Mouse (Mus musculus): ENCODE measurements around the gene Tbxa2r. TPM values are rescaled to one million over a fixed set of nuclear protein-coding genes. Genes with fewer than 3 reads are reported as not detected.

Gene Tbxa2r
- polyA plus RNA-seq, 1 experiment: 310 TPM

DNA sequence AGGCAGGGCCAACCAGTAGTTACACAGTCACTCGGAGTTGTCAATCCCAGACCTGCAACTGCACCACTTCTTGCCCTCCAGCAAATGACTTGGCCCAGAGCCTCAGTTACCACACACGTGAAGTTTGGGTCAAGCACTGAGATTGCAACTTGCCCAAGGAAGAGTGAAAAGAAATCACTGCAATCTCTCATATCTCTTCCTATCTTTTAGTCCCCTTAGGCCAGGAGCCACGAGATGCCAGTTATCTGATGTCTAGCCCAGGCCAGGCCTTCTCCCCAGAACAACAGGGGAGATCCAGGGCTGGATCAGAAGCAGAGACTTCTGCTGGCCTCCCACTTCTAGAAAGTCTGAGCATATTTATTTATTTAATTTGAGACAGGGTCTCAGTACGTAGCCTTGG is 27.0 kb downstream of the Tbxa2r start:
- Histone ChIP-seq H3K36me3 (ENCODE audit: control insufficient read depth, insufficient read depth, low read length) (no peaks in the 10 kb centered on the region), H3K4me1 (replicated peaks; ENCODE audit: control insufficient read depth, insufficient read depth, low read length) (peaks cover 41% of the 10 kb centered on the region), H3K27me3 (ENCODE audit: control insufficient read depth, insufficient read depth, low read length) (no peaks in the 10 kb centered on the region), H3K27ac (ENCODE audit: control insufficient read depth, insufficient read depth, low read length) (no peak overlapping the region), H3K4me3 (ENCODE audit: control insufficient read depth, insufficient read depth, low read length) (no peak overlapping the region)
- DNase-seq: no peak
- 90% methylated on average over 4 of the region's 4 CpGs for WGBS
- TF ChIP-seq POLR2A (IDR thresholded peaks at IDR 0.05; ENCODE audit: control insufficient read depth, extremely low read depth, insufficient read depth, low read length, poor library complexity): no peak

DNA sequence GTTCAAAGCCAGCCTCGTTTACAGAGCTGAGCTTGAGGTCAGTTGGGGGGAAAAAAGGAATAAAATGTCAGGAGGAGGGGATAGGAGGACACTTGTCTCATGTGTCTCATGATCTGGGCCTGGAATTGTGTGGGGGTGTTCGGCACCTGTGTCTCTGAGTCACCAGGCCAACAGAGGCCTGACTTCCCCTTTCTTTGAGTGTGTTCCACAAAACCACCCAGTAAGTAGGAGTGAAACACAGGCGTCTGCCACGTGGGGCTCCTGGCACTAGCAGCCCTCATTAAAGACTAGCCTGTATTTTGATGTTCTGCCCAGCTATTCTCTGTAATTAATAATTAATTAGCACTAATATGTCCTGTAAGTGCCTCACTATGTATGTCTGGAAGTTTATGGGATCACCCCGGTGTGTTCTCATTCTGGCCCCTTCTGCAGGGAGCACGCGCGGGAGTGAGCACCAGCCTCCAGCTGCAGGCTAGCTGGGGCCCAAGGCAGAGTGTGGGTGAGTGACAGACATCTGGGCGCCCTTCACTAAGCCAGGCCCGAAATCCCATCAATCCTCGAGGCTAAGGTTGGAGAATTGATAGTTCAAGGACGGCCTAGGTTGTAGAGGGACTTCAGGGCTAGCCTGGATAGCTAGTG is 27.9 kb downstream of the Tbxa2r start:
- Histone ChIP-seq H3K4me1 (replicated peaks; ENCODE audit: control insufficient read depth, insufficient read depth, low read length) (peaks cover 41% of the 10 kb centered on the region), H3K4me3 (ENCODE audit: control insufficient read depth, insufficient read depth, low read length) (peak overlapping the region; percentile 64), H3K36me3 (ENCODE audit: control insufficient read depth, insufficient read depth, low read length) (no peaks in the 10 kb centered on the region), H3K27ac (ENCODE audit: control insufficient read depth, insufficient read depth, low read length) (peak overlapping the region; percentile 48; the same call in 1 of the 2 replicates), H3K27me3 (ENCODE audit: control insufficient read depth, insufficient read depth, low read length) (no peaks in the 10 kb centered on the region)
- 17% methylated on average over 12 of the region's 12 CpGs for WGBS
- no peak for DNase-seq
- TF ChIP-seq POLR2A (IDR thresholded peaks at IDR 0.05; ENCODE audit: control insufficient read depth, extremely low read depth, insufficient read depth, low read length, poor library complexity): no peak
- TF ChIP-seq CTCF (IDR thresholded peaks at IDR 0.05; ENCODE audit: borderline replicate concordance, control insufficient read depth, extremely low read depth, insufficient read depth, low read length, poor library complexity): no peak

DNA sequence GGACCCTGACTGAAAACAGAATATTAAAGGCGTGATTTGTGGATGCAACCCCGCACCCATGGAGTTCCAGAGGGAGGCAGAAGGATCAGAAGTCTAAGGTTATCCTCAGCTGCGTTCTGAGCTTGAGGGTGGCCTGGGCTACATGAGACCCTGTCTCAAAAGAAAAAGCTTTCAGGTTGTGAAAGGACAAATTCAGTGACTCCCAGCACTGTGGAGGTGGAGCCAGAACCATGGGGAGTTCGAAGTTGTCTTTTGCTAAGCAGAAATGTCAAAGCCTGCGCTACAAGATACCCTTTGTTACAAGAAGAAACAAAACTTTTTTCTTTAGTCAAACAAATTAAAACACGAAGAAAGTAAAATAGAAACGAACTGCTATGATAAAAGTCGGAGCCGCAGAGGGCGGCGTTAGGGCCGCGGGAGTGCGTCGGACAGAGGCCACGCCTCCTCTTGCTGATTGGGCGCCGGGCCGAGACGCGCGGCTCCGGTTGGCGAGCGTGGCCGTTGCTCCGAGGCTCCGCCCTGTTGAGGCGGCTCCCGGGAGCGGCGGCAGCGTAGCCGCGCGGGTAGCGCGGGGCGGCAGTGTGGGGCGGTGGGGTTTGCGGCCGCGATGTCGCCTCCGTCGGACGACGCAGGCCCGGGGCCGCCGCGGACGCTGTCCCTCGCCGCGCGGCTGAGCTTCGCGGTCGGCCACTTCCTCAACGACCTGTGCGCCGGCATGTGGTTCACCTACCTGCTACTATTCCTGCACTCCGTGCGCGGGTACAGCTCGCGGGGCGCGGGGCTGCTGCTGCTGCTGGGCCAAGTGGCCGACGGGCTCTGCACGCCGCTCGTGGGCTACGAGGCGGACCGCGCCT is 28.7 kb downstream of the Tbxa2r start, which contains the start of gene Mfsd12:
TSS of gene Mfsd12 (plus strand) at position 501 of the 854 bp plus-strand sequence.
- 2% methylated on average over 79 of the region's 79 CpGs for WGBS
- H3K4me1 ChIP-seq (replicated peaks; ENCODE audit: control insufficient read depth, insufficient read depth, low read length): peaks cover 34% of the 10 kb centered on the region
- DNase-seq: peak; percentile 89
- TF ChIP-seq CTCF (IDR thresholded peaks at IDR 0.05; ENCODE audit: borderline replicate concordance, control insufficient read depth, extremely low read depth, insufficient read depth, low read length, poor library complexity) (peak; percentile 68; the same call in 1 of the 2 replicates), POLR2A (IDR thresholded peaks at IDR 0.05; ENCODE audit: control insufficient read depth, extremely low read depth, insufficient read depth, low read length, poor library complexity) (peak; percentile 74)
- no peaks in the 10 kb centered on the region for H3K27me3 ChIP-seq (ENCODE audit: control insufficient read depth, insufficient read depth, low read length)
- no peaks in the 10 kb centered on the region for H3K36me3 ChIP-seq (ENCODE audit: control insufficient read depth, insufficient read depth, low read length)
- peak within 1 kb of the TSS; percentile 48; the same call in 1 of the 2 replicates for H3K27ac ChIP-seq (ENCODE audit: control insufficient read depth, insufficient read depth, low read length)
- peak within 1 kb of the TSS; percentile 64 for H3K4me3 ChIP-seq (ENCODE audit: control insufficient read depth, insufficient read depth, low read length)

DNA sequence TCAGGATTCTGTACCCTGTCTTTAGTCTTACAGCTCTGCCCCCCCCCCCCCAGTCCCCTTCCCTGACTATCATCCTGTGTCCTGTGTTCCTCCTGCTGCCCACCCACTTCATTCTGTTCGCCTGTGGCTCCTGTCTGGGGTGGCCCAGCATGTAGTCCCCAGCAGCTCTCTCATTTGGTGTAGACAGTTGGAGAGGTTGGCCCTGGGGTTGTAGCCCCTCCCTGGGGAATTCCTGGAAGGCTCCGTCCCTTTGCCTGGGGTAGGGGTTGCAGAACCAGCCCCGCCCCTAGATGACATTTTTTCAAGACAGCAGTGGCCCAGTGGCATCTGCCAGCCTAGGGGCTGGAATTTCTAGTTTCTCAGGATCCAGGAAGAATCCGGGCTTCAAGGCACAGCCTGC is 29.7 kb downstream of the Tbxa2r start:
- Histone ChIP-seq H3K4me1 (replicated peaks; ENCODE audit: control insufficient read depth, insufficient read depth, low read length) (peaks cover 28% of the 10 kb centered on the region), H3K27ac (ENCODE audit: control insufficient read depth, insufficient read depth, low read length) (no peak overlapping the region), H3K4me3 (ENCODE audit: control insufficient read depth, insufficient read depth, low read length) (peak overlapping the region; percentile 64), H3K27me3 (ENCODE audit: control insufficient read depth, insufficient read depth, low read length) (no peaks in the 10 kb centered on the region), H3K36me3 (ENCODE audit: control insufficient read depth, insufficient read depth, low read length) (no peaks in the 10 kb centered on the region)
- TF ChIP-seq CTCF (IDR thresholded peaks at IDR 0.05; ENCODE audit: borderline replicate concordance, control insufficient read depth, extremely low read depth, insufficient read depth, low read length, poor library complexity): no peak
- no peak for TF ChIP-seq POLR2A (IDR thresholded peaks at IDR 0.05; ENCODE audit: control insufficient read depth, extremely low read depth, insufficient read depth, low read length, poor library complexity)
- DNase-seq: no peak
- WGBS: 35% methylated on average over 4 of the region's 4 CpGs

DNA sequence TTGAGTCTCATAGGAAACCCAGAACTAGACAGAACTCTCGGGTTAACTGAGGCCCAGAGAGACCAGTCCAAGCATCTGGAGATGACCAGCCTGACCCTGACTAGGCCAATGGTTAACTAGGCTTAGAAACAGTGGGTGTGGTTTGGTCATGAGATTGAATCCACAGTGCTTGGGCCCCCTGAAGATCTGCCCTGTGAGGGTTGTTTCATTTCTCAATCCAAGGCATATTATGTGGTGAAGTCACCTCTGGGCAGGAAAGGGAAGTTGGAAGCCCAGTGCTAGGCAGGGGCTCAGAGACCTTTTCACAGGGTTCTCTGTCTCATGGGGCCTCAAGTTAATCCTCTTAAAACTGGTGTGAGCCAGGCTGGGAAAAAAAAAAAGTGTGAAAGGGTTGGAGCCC is 30.3 kb downstream of the Tbxa2r start:
- no peaks in the 10 kb centered on the region for H3K36me3 ChIP-seq (ENCODE audit: control insufficient read depth, insufficient read depth, low read length)

DNA sequence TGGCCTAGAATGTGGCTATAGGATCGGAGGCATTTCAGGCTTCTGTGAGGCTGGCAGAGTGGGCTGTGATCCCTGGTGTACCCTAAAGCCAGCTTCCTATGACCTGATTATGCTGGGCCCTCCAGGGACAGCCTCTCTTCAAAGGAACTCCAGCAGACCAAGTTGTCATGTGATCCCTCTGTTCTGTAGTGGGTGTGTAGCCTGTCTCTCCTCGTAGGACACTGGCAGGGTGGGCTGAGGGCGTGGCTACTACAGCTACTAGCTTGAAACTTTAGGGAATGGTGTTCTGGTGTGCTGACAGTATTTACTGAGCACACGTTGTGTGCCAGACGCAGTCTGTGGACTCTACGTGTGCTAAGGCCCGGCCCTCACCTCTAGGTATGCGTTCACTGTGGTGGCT is 32.2 kb downstream of the Tbxa2r start:
- peaks cover 28% of the 10 kb centered on the region for H3K4me1 ChIP-seq (replicated peaks; ENCODE audit: control insufficient read depth, insufficient read depth, low read length)
- no peak overlapping the region for H3K27ac ChIP-seq (ENCODE audit: control insufficient read depth, insufficient read depth, low read length)
- H3K27me3 ChIP-seq (ENCODE audit: control insufficient read depth, insufficient read depth, low read length): no peaks in the 10 kb centered on the region
- TF ChIP-seq CTCF (IDR thresholded peaks at IDR 0.05; ENCODE audit: borderline replicate concordance, control insufficient read depth, extremely low read depth, insufficient read depth, low read length, poor library complexity): no peak
- TF ChIP-seq POLR2A (IDR thresholded peaks at IDR 0.05; ENCODE audit: control insufficient read depth, extremely low read depth, insufficient read depth, low read length, poor library complexity): no peak
- no peak overlapping the region for H3K4me3 ChIP-seq (ENCODE audit: control insufficient read depth, insufficient read depth, low read length)
- no peaks in the 10 kb centered on the region for H3K36me3 ChIP-seq (ENCODE audit: control insufficient read depth, insufficient read depth, low read length)
- no peak for DNase-seq
- 88% methylated on average over 8 of the region's 8 CpGs for WGBS

More for the DNA sequence above, 30.3 kb downstream of the Tbxa2r start:
- Histone ChIP-seq H3K27ac (ENCODE audit: control insufficient read depth, insufficient read depth, low read length) (no peak overlapping the region; the same call in 1 of the 2 replicates), H3K4me1 (replicated peaks; ENCODE audit: control insufficient read depth, insufficient read depth, low read length) (peaks cover 28% of the 10 kb centered on the region), H3K4me3 (ENCODE audit: control insufficient read depth, insufficient read depth, low read length) (no peak overlapping the region), H3K27me3 (ENCODE audit: control insufficient read depth, insufficient read depth, low read length) (no peaks in the 10 kb centered on the region)
- WGBS: 50% methylated on average over 1 of the region's 1 CpGs
- TF ChIP-seq CTCF (IDR thresholded peaks at IDR 0.05; ENCODE audit: borderline replicate concordance, control insufficient read depth, extremely low read depth, insufficient read depth, low read length, poor library complexity) (no peak), POLR2A (IDR thresholded peaks at IDR 0.05; ENCODE audit: control insufficient read depth, extremely low read depth, insufficient read depth, low read length, poor library complexity) (no peak)
- DNase-seq: no peak

All from thymus, adult 2 months (tissue).